26 mouse cellular contexts compared by ENCODE assay signal in genomic region chr2:92699360-92699759, GRCm38 (mm10).
DNase-seq lines count a peak whose midpoint lies in the region; ATAC-seq and TF ChIP-seq lines count a peak whose summit lies in the region.
"Had no signal": no experiment of that assay in that cellular context is flagged by ENCODE, and none has a peak within 500 bp of the region (broad histone marks: within the 10 kb centered on the region; RNA-seq: fewer than 3 reads in every experiment).

No protein-coding gene starts in this region.

- 0 out of 2 replicates have a peak, but pooled peaks cover 7% of the 10 kb centered on the region for H3K4me1 ChIP-seq in midbrain, postnatal 0 days (ENCODE audit: insufficient read depth, low read length)
- peaks cover 41% of the 10 kb centered on the region for H3K4me1 ChIP-seq in midbrain, embryonic 10.5 days
- H3K4me1 ChIP-seq: embryonic facial prominence, embryonic 15.5 days; forebrain, embryonic 15.5 days; limb, embryonic 12.5 days; neural tube, embryonic 15.5 days had no signal

- no peak for TF ChIP-seq CTCF in midbrain, postnatal 0 days (IDR thresholded peaks at IDR 0.05)

- intact Hi-C loops in heart, postnatal 10 days (cut with DNase I), result no loop called here
- intact Hi-C loops in heart, postnatal 36 days (cut with DNase I), result loop anchor here (5.0 kb wide), 1 partner anchor 212 kb away; no protein-coding TSS in a partner anchor

- H3K36me3 ChIP-seq in midbrain, postnatal 0 days (ENCODE audit: insufficient read depth, low read length), result no peaks in the 10 kb centered on the region
- H3K36me3 ChIP-seq in midbrain, embryonic 10.5 days, result no peaks in the 10 kb centered on the region
- H3K36me3 ChIP-seq: embryonic facial prominence, embryonic 15.5 days; forebrain, embryonic 15.5 days; heart, embryonic 13.5 days; hindbrain, embryonic 12.5 days; limb, embryonic 12.5 days; neural tube, embryonic 15.5 days had no signal

- no peaks in the 10 kb centered on the region for H3K9me3 ChIP-seq in midbrain, postnatal 0 days (ENCODE audit: low read length)
- no peaks in the 10 kb centered on the region for H3K9me3 ChIP-seq in midbrain, embryonic 10.5 days (replicated peaks)
- H3K9me3 ChIP-seq: embryonic facial prominence, embryonic 15.5 days; forebrain, embryonic 15.5 days; heart, embryonic 13.5 days; hindbrain, embryonic 12.5 days; limb, embryonic 12.5 days; neural tube, embryonic 15.5 days had no signal

- no peak overlapping the region for H3K4me3 ChIP-seq in midbrain, postnatal 0 days (ENCODE audit: low read depth, low read length)
- H3K4me3 ChIP-seq in midbrain, embryonic 10.5 days, result no peak overlapping the region
- H3K4me3 ChIP-seq: embryonic facial prominence, embryonic 15.5 days; forebrain, embryonic 15.5 days; heart, embryonic 13.5 days; hindbrain, embryonic 12.5 days; limb, embryonic 12.5 days; neural tube, embryonic 15.5 days had no signal

- no peak overlapping the region for H3K9ac ChIP-seq in midbrain, postnatal 0 days (replicated peaks; ENCODE audit: low read length, poor library complexity, severe bottlenecking)
- H3K9ac ChIP-seq: embryonic facial prominence, embryonic 15.5 days; forebrain, embryonic 15.5 days; heart, embryonic 13.5 days; hindbrain, embryonic 12.5 days; limb, embryonic 12.5 days; liver, postnatal 0 days; neural tube, embryonic 15.5 days had no signal

- ATAC-seq in midbrain, postnatal 0 days (ENCODE audit: low FRiP score), result no peak
- ATAC-seq: CD4-positive, CD25-positive, alpha-beta regulatory T cell, adult 4 months; forebrain, embryonic 15.5 days; inflammation-experienced regulatory T-cells, adult 6 months; liver, postnatal 0 days had no signal

- peak; percentile 15 to 42 for DNase-seq in cerebellum, adult 18-20 months
- DNase-seq in cerebellum, adult 8-10 months, result no peak
- DNase-seq in heart, postnatal 10 days, result peak; percentile 18 to 19
- no peak for DNase-seq in heart, postnatal 36 days
- peak; percentile 67 for DNase-seq in midbrain, postnatal 0 days (ENCODE audit: low spot score)
- DNase-seq in midbrain, embryonic 10.5 days (ENCODE audit: low spot score), result no peak
- peak; percentile 23 to 24 for DNase-seq in cerebellum, postnatal 36 days
- no peak for DNase-seq in frontal cortex, postnatal 10 days (ENCODE audit: low spot score in 2 of 2)
- DNase-seq: adrenal gland, postnatal 25 days; gastrocnemius, postnatal 25 days; kidney, adult 18-20 months; layer of hippocampus, adult 9-11 months; liver, postnatal 0 days; right cerebral cortex, adult 18-20 months; thymus, adult 2 months; thymus, postnatal 4 days had no signal

- H3K27me3 ChIP-seq in midbrain, postnatal 0 days (ENCODE audit: insufficient read depth, low read length), result no peaks in the 10 kb centered on the region
- H3K27me3 ChIP-seq in midbrain, embryonic 10.5 days (ENCODE audit: low read depth, poor library complexity, severe bottlenecking), result 0 out of 2 replicates have a peak, but pooled peaks cover 2% of the 10 kb centered on the region
- H3K27me3 ChIP-seq: embryonic facial prominence, embryonic 15.5 days; forebrain, embryonic 15.5 days; limb, embryonic 12.5 days; neural tube, embryonic 15.5 days had no signal

- H3K4me2 ChIP-seq in midbrain, postnatal 0 days (ENCODE audit: low read depth, low read length, poor library complexity, severe bottlenecking), result no peak overlapping the region
- H3K4me2 ChIP-seq: embryonic facial prominence, embryonic 15.5 days; forebrain, embryonic 15.5 days; heart, embryonic 13.5 days; hindbrain, embryonic 12.5 days; limb, embryonic 12.5 days; liver, embryonic 11.5 days; midbrain, embryonic 11.5 days; neural tube, embryonic 15.5 days had no signal

- H3K27ac ChIP-seq in midbrain, postnatal 0 days (ENCODE audit: low read depth, low read length), result no peak overlapping the region
- no peak overlapping the region for H3K27ac ChIP-seq in midbrain, embryonic 10.5 days (replicated peaks)
- H3K27ac ChIP-seq: embryonic facial prominence, embryonic 15.5 days; forebrain, embryonic 15.5 days; heart, embryonic 13.5 days; hindbrain, embryonic 12.5 days; limb, embryonic 12.5 days; neural tube, embryonic 15.5 days had no signal

- WGBS in midbrain, postnatal 0 days, result 72% methylated on average over 6 of the region's 6 CpGs
- WGBS in midbrain, embryonic 10.5 days, result 85% methylated on average over 6 of the region's 6 CpGs

Comparison
In these comparisons a context has a peak if more than half of its experiments do, and no peak if none do; other contexts are left out.
1. DNase-seq: peak in cerebellum, adult 18-20 months (2 of 2), heart, postnatal 10 days (2 of 2), midbrain, postnatal 0 days (single experiment) and cerebellum, postnatal 36 days (2 of 2); none in cerebellum, adult 8-10 months (single experiment), heart, postnatal 36 days (0 of 2), midbrain, embryonic 10.5 days (single experiment) and frontal cortex, postnatal 10 days (0 of 2).